Mouse (Mus musculus): Measurements from ENCODE around the gene Kcnn1. TPM values are rescaled to one million over a fixed set of nuclear protein-coding genes. Genes with fewer than 3 reads are reported as not detected.

Kcnn1 gene
- polyA plus RNA-seq, 2 experiments, result 2.5 to 9.1 TPM

GRCm38 (mm10) chr8:70865350-70866000, 2.4 kb upstream of the Kcnn1 start:
- Histone ChIP-seq H3K9ac (ENCODE audit: low read depth, low read length, severe bottlenecking) (peak overlapping the region; percentile 55), H3K36me3 (ENCODE audit: control insufficient read depth, insufficient read depth, low read length) (no peaks in the 10 kb centered on the region; the same call in 1 of the 2 replicates), H3K4me2 (replicated peaks; ENCODE audit: low read depth, low read length, severe bottlenecking) (peak overlapping the region; percentile 86), H3K27ac (replicated peaks; ENCODE audit: low read depth, low read length) (peak overlapping the region; percentile 82), H3K27me3 (ENCODE audit: control insufficient read depth, insufficient read depth, low read length) (peaks cover 18% of the 10 kb centered on the region), H3K4me1 (ENCODE audit: control insufficient read depth, insufficient read depth, low read length) (peaks cover 29% of the 10 kb centered on the region), H3K9me3 (ENCODE audit: control insufficient read depth, low read length) (no peaks in the 10 kb centered on the region), H3K4me3 (replicated peaks; ENCODE audit: low read length) (peak overlapping the region; percentile 49)
- ATAC-seq (ENCODE audit: low FRiP score, low read depth) (peak; percentile 92), DNase-seq (ENCODE audit: low spot score) (peak; percentile 100)
- under 1% methylated on average over 44 of the region's 46 CpGs for WGBS
- peak; percentile 72; the same call in 1 of the 2 replicates for TF ChIP-seq POLR2A (IDR thresholded peaks at IDR 0.05; ENCODE audit: borderline replicate concordance, extremely low read depth, insufficient read depth, insufficient read length)

- Histone ChIP-seq H3K9ac (ENCODE audit: low read depth, low read length, severe bottlenecking) (peak overlapping the region; percentile 55), H3K27ac (replicated peaks; ENCODE audit: low read depth, low read length) (peak overlapping the region; percentile 66), H3K4me3 (replicated peaks; ENCODE audit: low read length) (peak overlapping the region; percentile 49), H3K9me3 (ENCODE audit: control insufficient read depth, low read length) (no peaks in the 10 kb centered on the region), H3K27me3 (ENCODE audit: control insufficient read depth, insufficient read depth, low read length) (peaks cover 18% of the 10 kb centered on the region), H3K4me2 (replicated peaks; ENCODE audit: low read depth, low read length, severe bottlenecking) (peak overlapping the region; percentile 86), H3K4me1 (ENCODE audit: control insufficient read depth, insufficient read depth, low read length) (peaks cover 29% of the 10 kb centered on the region), H3K36me3 (ENCODE audit: control insufficient read depth, insufficient read depth, low read length) (no peaks in the 10 kb centered on the region; the same call in 1 of the 2 replicates)
- ATAC-seq (ENCODE audit: low FRiP score, low read depth) (no peak; the same call in 1 of the 2 replicates), DNase-seq (ENCODE audit: low spot score) (no peak)
- WGBS, result 2% methylated on average over 24 of the region's 24 CpGs
- TF ChIP-seq POLR2A (IDR thresholded peaks at IDR 0.05; ENCODE audit: borderline replicate concordance, extremely low read depth, insufficient read depth, insufficient read length), result no peak
These were observed 1.7 kb upstream of the Kcnn1 start for GRCm38 (mm10) chr8:70864712-70865221.

DNA sequence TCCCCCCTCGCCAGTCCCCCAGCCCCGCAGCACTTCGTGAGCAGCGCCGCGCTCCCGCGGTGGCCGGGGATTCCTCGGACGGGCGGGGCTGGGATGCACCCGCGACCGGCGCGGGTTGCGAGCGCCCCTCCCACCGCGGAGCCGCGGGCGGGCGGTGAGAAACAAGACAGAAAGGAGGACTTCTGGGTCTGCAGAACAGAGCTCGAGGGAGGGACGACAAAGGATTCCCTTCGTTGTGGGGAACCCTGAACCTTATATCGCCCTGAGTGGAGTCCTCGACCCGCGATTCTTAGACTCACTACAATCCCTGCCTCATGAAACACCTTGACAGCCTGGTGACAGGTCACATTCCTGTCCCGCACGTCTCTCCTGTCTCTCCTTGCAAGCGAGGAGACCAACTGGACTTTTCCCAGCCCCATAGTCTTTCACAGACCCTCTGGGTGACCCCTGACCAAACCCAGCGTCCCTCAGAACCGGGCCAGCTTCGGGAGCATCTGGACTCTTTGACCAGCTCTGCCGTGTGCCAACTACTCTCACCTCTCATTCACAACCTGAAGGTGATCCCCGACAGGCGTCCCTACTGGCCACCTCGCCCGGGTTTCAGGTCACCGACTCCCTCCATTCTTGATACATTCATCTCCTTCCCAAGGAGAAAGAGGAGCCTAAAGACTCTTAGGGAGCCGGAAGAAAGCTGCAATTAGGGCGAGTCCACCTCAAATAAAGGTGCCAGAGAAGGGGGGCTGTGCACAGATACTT, 1.1 kb upstream of the Kcnn1 start:
- peak overlapping the region; percentile 86 for H3K4me2 ChIP-seq (replicated peaks; ENCODE audit: low read depth, low read length, severe bottlenecking)
- H3K27ac ChIP-seq (replicated peaks; ENCODE audit: low read depth, low read length), result no peak overlapping the region
- peak overlapping the region; percentile 53 for H3K9ac ChIP-seq (ENCODE audit: low read depth, low read length, severe bottlenecking)
- H3K36me3 ChIP-seq (ENCODE audit: control insufficient read depth, insufficient read depth, low read length), result no peaks in the 10 kb centered on the region; the same call in 1 of the 2 replicates
- WGBS, result 1% methylated on average over 43 of the region's 46 CpGs
- H3K4me3 ChIP-seq (replicated peaks; ENCODE audit: low read length), result peak overlapping the region; percentile 49
- TF ChIP-seq POLR2A (IDR thresholded peaks at IDR 0.05; ENCODE audit: borderline replicate concordance, extremely low read depth, insufficient read depth, insufficient read length), result no peak
- H3K27me3 ChIP-seq (ENCODE audit: control insufficient read depth, insufficient read depth, low read length), result peaks cover 18% of the 10 kb centered on the region
- DNase-seq (ENCODE audit: low spot score) (no peak), ATAC-seq (ENCODE audit: low FRiP score, low read depth) (no peak)
- no peaks in the 10 kb centered on the region for H3K9me3 ChIP-seq (ENCODE audit: control insufficient read depth, low read length)
- H3K4me1 ChIP-seq (ENCODE audit: control insufficient read depth, insufficient read depth, low read length), result peaks cover 26% of the 10 kb centered on the region

DNA sequence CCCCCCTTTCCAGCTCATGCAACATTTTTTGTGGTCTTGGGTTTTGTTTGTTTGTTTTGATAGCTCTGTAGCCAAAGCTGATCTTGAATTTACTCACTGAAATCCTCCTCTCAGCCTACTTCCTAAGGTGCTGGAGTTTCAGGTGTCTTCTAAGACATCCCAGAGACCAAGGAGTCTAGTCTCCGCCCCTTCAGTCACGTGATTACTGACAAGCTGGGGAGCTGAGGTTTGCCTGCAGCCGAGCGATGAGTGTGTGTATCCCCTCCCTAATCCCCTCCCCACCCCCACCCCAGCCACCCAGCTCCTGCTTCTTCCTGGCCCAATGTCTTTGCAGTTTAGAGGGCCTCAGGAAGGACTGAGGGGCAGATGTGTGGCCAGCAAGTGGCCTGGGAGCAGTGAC, 5.5 kb downstream of the Kcnn1 start:
- Histone ChIP-seq H3K4me3 (replicated peaks; ENCODE audit: low read length) (0 out of 2 replicates have a peak overlapping the region, but pooled peaks have one; percentile 48), H3K36me3 (ENCODE audit: control insufficient read depth, insufficient read depth, low read length) (no peaks in the 10 kb centered on the region), H3K9me3 (ENCODE audit: control insufficient read depth, low read length) (no peaks in the 10 kb centered on the region), H3K9ac (ENCODE audit: low read depth, low read length, severe bottlenecking) (no peak overlapping the region), H3K4me1 (ENCODE audit: control insufficient read depth, insufficient read depth, low read length) (peaks cover 14% of the 10 kb centered on the region; the same call in 1 of the 2 replicates), H3K4me2 (replicated peaks; ENCODE audit: low read depth, low read length, severe bottlenecking) (peak overlapping the region; percentile 83), H3K27ac (replicated peaks; ENCODE audit: low read depth, low read length) (no peak overlapping the region), H3K27me3 (ENCODE audit: control insufficient read depth, insufficient read depth, low read length) (peaks cover 13% of the 10 kb centered on the region)
- no peak for DNase-seq (ENCODE audit: low spot score)
- TF ChIP-seq POLR2A (IDR thresholded peaks at IDR 0.05; ENCODE audit: borderline replicate concordance, extremely low read depth, insufficient read depth, insufficient read length), result no peak
- WGBS, result 9% methylated on average over 4 of the region's 4 CpGs
- ATAC-seq (ENCODE audit: low FRiP score, low read depth), result 0 out of 2 replicates have a peak, but pooled peaks have one; percentile 21

DNA sequence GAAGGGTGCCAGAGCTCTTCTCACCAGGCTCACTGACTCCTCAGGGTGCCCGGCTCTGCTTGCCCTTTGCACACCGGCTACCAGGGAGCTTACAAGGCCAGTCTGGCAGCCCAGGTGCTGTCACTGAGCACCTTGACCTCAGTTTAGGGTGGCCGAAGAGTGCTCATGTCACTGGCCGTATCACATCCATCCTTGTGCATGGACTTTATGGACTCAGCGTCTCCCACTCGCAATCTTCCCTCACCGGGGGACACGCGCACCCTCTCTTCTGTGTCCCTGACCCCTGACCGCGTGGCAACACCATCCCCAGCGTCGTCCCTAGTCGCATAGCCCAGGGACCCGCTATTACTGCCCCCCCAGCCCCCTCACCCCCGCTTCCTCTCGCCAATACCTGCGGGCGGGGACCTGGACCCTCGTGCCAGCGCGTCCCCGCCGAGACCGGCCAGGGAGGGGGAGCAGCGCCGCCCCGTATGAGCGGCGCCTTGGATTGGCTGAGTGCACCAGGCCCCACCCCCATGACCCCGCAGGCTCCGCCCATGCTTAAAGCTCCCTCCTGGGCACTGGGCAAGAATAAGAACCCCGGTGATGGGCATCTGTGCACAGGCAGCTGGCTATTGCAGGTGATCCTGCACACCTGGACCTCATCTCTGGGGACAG, 6.4 kb downstream of the Kcnn1 start:
- Histone ChIP-seq H3K9me3 (ENCODE audit: control insufficient read depth, low read length) (no peaks in the 10 kb centered on the region), H3K27ac (replicated peaks; ENCODE audit: low read depth, low read length) (no peak overlapping the region), H3K4me3 (replicated peaks; ENCODE audit: low read length) (peak overlapping the region; percentile 48), H3K36me3 (ENCODE audit: control insufficient read depth, insufficient read depth, low read length) (no peaks in the 10 kb centered on the region), H3K4me2 (replicated peaks; ENCODE audit: low read depth, low read length, severe bottlenecking) (peak overlapping the region; percentile 83), H3K27me3 (ENCODE audit: control insufficient read depth, insufficient read depth, low read length) (0 out of 2 replicates have a peak, but pooled peaks cover 4% of the 10 kb centered on the region), H3K4me1 (ENCODE audit: control insufficient read depth, insufficient read depth, low read length) (peaks cover 17% of the 10 kb centered on the region), H3K9ac (ENCODE audit: low read depth, low read length, severe bottlenecking) (peak overlapping the region; percentile 60)
- ATAC-seq (ENCODE audit: low FRiP score, low read depth) (peak; percentile 83), DNase-seq (ENCODE audit: low spot score) (no peak)
- WGBS, result 8% methylated on average over 27 of the region's 33 CpGs
- TF ChIP-seq POLR2A (IDR thresholded peaks at IDR 0.05; ENCODE audit: borderline replicate concordance, extremely low read depth, insufficient read depth, insufficient read length), result no peak
